In the genomic region with DNA sequence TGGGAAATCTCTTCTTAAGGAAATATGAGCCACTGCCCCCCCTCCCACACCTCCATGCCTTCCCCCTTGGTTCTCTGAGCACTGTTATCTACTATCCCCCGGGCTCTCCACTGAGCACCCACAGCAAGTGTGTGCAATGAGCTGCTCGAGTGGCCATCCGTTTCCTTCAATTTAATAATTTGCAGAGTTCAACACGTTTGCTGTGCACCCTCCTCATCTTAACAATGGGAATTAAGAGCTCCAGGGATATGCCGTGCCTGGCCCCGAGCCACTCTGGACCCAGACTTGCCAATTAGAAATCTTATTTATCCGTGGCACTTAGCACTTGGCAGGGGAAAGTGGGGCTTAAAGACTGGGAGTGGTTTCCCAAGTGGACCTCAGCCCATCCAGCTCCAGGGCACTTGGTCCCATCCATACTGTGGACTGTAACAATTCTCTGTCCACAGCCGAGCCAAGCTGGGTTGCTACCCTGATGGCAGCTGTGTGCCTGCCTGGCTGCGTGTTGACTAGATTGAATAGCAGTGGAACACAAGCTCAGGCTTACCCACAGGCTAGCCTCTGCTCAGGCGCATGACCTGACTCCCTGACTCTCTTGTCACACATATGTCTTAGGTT, we compare ENCODE assay signal across 21 mouse cellular contexts. TPM values are rescaled to one million over a fixed set of nuclear protein-coding genes. Genes with fewer than 3 reads are reported as not detected.
DNase-seq lines count a peak whose midpoint lies in the region; TF ChIP-seq lines count a peak whose summit lies in the region.
"Had no signal": no experiment of that assay in that cellular context is flagged by ENCODE, and none has a peak within 500 bp of the region (broad histone marks: within the 10 kb centered on the region; RNA-seq: fewer than 3 reads in every experiment).

No protein-coding gene starts in this region.

- H3K4me1 ChIP-seq in lung, adult 2 months (ENCODE audit: control insufficient read depth, insufficient read depth, low read length) = peaks cover 12% of the 10 kb centered on the region
- H3K4me1 ChIP-seq: forebrain, embryonic 10.5 days; hindbrain, embryonic 10.5 days; intestine, embryonic 15.5 days; limb, embryonic 15.5 days; midbrain, embryonic 10.5 days; stomach, embryonic 15.5 days had no signal

- no peak overlapping the region for H3K4me3 ChIP-seq in lung, adult 2 months (replicated peaks; ENCODE audit: extremely low read depth, low read depth, low read length)
- H3K4me3 ChIP-seq: forebrain, embryonic 10.5 days; hindbrain, embryonic 10.5 days; intestine, embryonic 15.5 days; limb, embryonic 15.5 days; midbrain, embryonic 10.5 days; stomach, embryonic 15.5 days had no signal

- no peak for TF ChIP-seq CTCF in lung, adult 2 months (IDR thresholded peaks at IDR 0.05; ENCODE audit: insufficient read depth, low read length)

- WGBS in lung, adult 2 months = 34% methylated on average over 10 of the region's 10 CpGs

- no peak for TF ChIP-seq POLR2A in lung, adult 2 months (IDR thresholded peaks at IDR 0.05; ENCODE audit: borderline replicate concordance, extremely low read depth, low read depth, low read length)

- DNase-seq in heart, adult 11 months = peak; percentile 74
- DNase-seq in heart, adult 18-20 months = no peak
- DNase-seq in lung, adult 18-20 months = peak; percentile 34 to 40
- DNase-seq in lung, adult 2 months = no peak
- peak; percentile 34 for DNase-seq in lung, postnatal 25 days (ENCODE audit: low spot score)
- no peak for DNase-seq in thymus, postnatal 36 days
- no peak for DNase-seq in c-Kit-positive CD71-positive TER-119-positive erythroid progenitor cells, embryonic 14.5 days (ENCODE audit: low spot score)
- DNase-seq: adrenal gland, postnatal 10 days; cerebellum, adult 9-11 months; gastrocnemius, postnatal 25 days; left cerebral cortex, postnatal 4 days; thymus, adult 18-20 months; thymus, postnatal 4 days had no signal

RNA-seq across cellular contexts. Expression of gene Cldn5, which starts 24.7 kb away (rescaled TPM):
- total RNA-seq in heart, adult 18-20 months (2021) = 10 to 100 TPM; 15.4 to 22.7 TPM
- polyA plus RNA-seq in lung, adult 2 months (2012; rRNA removed) = 753 and 874 TPM in 2 replicates
- total RNA-seq: common myeloid progenitor, adult 5-6 weeks had no signal
- polyA plus RNA-seq: CD4-positive, CD25-positive, alpha-beta regulatory T cell, adult 4 months had no signal

RNA-seq across cellular contexts. Expression of gene Ufd1, which starts 59.6 kb away (rescaled TPM):
- 10 to 100 TPM; 52.6 to 55.1 TPM for total RNA-seq in heart, adult 18-20 months (2021)
- polyA plus RNA-seq in lung, adult 2 months (2012; rRNA removed) = 23.1 and 39.3 TPM in 2 replicates

RNA-seq across cellular contexts. Expression of gene Cdc45, which starts 59.8 kb away (rescaled TPM):
- total RNA-seq in heart, adult 18-20 months (2021) = 1 to 10 TPM; 2.1 to 3.2 TPM
- polyA plus RNA-seq in lung, adult 2 months (2012; rRNA removed) = 3.3 and 3.5 TPM in 2 replicates

Comparison
In these comparisons a context has a peak if more than half of its experiments do, and no peak if none do; other contexts are left out.
1. DNase-seq: peak in heart, adult 11 months (single experiment), lung, adult 18-20 months (2 of 2) and lung, postnatal 25 days (single experiment); none in heart, adult 18-20 months (0 of 2), lung, adult 2 months (single experiment), thymus, postnatal 36 days (0 of 2) and c-Kit-positive CD71-positive TER-119-positive erythroid progenitor cells, embryonic 14.5 days (single experiment).